Mouse (Mus musculus) spleen, postnatal 14 days (tissue): ENCODE results near the gene Prkg1.
A peak's percentile ranks its signal among the peaks of the same experiment; 100 is the strongest.

Experiments
- DNase-seq, 2 experiments: peaks; one replicate each; pipeline ENCODE4 v3.0.0; 2021 to 2022; ENCODE audit warnings: low spot score in 2 of 2

The Prkg1 gene

GRCm38 (mm10) chr19:30844916-30845315 is 919.9 kb downstream of the Prkg1 start:
- DNase-seq: no peak

- no peak for DNase-seq
These were observed 921.2 kb downstream of the Prkg1 start for GRCm38 (mm10) chr19:30843637-30844036.

- no peak for DNase-seq
These were observed 921.7 kb downstream of the Prkg1 start for GRCm38 (mm10) chr19:30843052-30843564.

- DNase-seq: no peak
These were observed 922.2 kb downstream of the Prkg1 start for GRCm38 (mm10) chr19:30842640-30843039.

- no peak for DNase-seq
These were observed 931.7 kb downstream of the Prkg1 start for GRCm38 (mm10) chr19:30833045-30833651.

- DNase-seq: no peak
These were observed 935.5 kb downstream of the Prkg1 start for GRCm38 (mm10) chr19:30829231-30829775.

- DNase-seq: no peak
These were observed 937.0 kb downstream of the Prkg1 start for GRCm38 (mm10) chr19:30827820-30828219.

- no peak for DNase-seq
These were observed 938.7 kb downstream of the Prkg1 start for GRCm38 (mm10) chr19:30826106-30826505.

- DNase-seq: no peak
These were observed 949.2 kb downstream of the Prkg1 start for GRCm38 (mm10) chr19:30815661-30816060.

GRCm38 (mm10) chr19:30806265-30806664 is 958.6 kb downstream of the Prkg1 start:
- no peak for DNase-seq

- no peak for DNase-seq
These were observed 984.0 kb downstream of the Prkg1 start for GRCm38 (mm10) chr19:30780803-30781202.

- no peak for DNase-seq
These were observed 996.5 kb downstream of the Prkg1 start for GRCm38 (mm10) chr19:30768316-30768715.

GRCm38 (mm10) chr19:30744426-30744825 is 1020.4 kb downstream of the Prkg1 start:
- DNase-seq: no peak

- no peak for DNase-seq
These were observed 1065.7 kb downstream of the Prkg1 start for GRCm38 (mm10) chr19:30699130-30699529.

- no peak for DNase-seq
These were observed 1073.6 kb downstream of the Prkg1 start for GRCm38 (mm10) chr19:30691258-30691657.

- no peak for DNase-seq
These were observed 1074.1 kb downstream of the Prkg1 start for GRCm38 (mm10) chr19:30690691-30691090.

GRCm38 (mm10) chr19:30687942-30688341 is 1076.9 kb downstream of the Prkg1 start:
- no peak for DNase-seq

GRCm38 (mm10) chr19:30676308-30676707 is 1088.5 kb downstream of the Prkg1 start:
- DNase-seq: no peak

GRCm38 (mm10) chr19:30664269-30664668 is 1100.6 kb downstream of the Prkg1 start:
- peak in 1 of 2 experiments; percentile 5 for DNase-seq

- DNase-seq: no peak
These were observed 1122.1 kb downstream of the Prkg1 start for GRCm38 (mm10) chr19:30642629-30643170.

GRCm38 (mm10) chr19:30637471-30637870 is 1127.4 kb downstream of the Prkg1 start:
- no peak for DNase-seq

GRCm38 (mm10) chr19:30631051-30631450 is 1133.8 kb downstream of the Prkg1 start:
- no peak for DNase-seq

GRCm38 (mm10) chr19:30626036-30626435 is 1138.8 kb downstream of the Prkg1 start:
- no peak for DNase-seq
